Mouse (Mus musculus) heart, embryonic 14.5 days (tissue): ENCODE measurements around the gene Mapre1. TPM values are rescaled to one million over a fixed set of nuclear protein-coding genes. Genes with fewer than 3 reads are reported as not detected.

Source experiments
- ATAC-seq: fragments of 200-750 bp; cut with Nextera tagmentation; 2 replicates; pipeline ENCODE4 v1.8.0; 2017; ENCODE audit warnings: low read depth, moderate TSS enrichment; ENCODE audit not compliant: insufficient number of reproducible peaks, insufficient read depth, low FRiP score
- H3K27ac ChIP-seq, 2 experiments: fragments of 200-500 bp in 1 of 2; fragments of 300-500 bp in 1 of 2; sonication (generic) in 1 of 2; replicated peaks in 1 of 2; 2 replicates each; pipeline ENCODE4 v1.5.1; 2012 to 2014; ENCODE audit warnings: low read depth in 2 of 2, low read length in 2 of 2, control low read depth in 1 of 2, mild to moderate bottlenecking in 1 of 2, mixed read lengths in 1 of 2; ENCODE audit not compliant: control insufficient read depth in 1 of 2, insufficient read depth in 1 of 2
- H3K27me3 ChIP-seq: fragments of 300-500 bp; sonication (generic); 2 replicates; pipeline ENCODE4 v1.6.1; 2014; ENCODE audit warnings: mild to moderate bottlenecking, low read length, control low read depth; ENCODE audit not compliant: control insufficient read depth, insufficient read depth
- H3K36me3 ChIP-seq: fragments of 300-500 bp; sonication (generic); 2 replicates; pipeline ENCODE4 v1.6.1; 2014; ENCODE audit warnings: mild to moderate bottlenecking, control low read depth, low read length, mixed read lengths; ENCODE audit not compliant: control insufficient read depth, insufficient read depth
- H3K4me1 ChIP-seq, 2 experiments: fragments of 200-500 bp in 1 of 2; fragments of 300-500 bp in 1 of 2; sonication (generic) in 1 of 2; 2 replicates each; pipeline ENCODE4 v1.6.1; 2012 to 2014; ENCODE audit warnings: low read length in 2 of 2, control low read depth in 1 of 2, mixed read lengths in 1 of 2; ENCODE audit not compliant: control insufficient read depth in 2 of 2, insufficient read depth in 2 of 2
- H3K4me2 ChIP-seq: fragments of 300-500 bp; sonication (generic); 2 replicates; pipeline ENCODE4 v1.6.1; 2014; ENCODE audit warnings: mild to moderate bottlenecking, low read length
- H3K4me3 ChIP-seq, 2 experiments: fragments of 200-500 bp in 1 of 2; fragments of 300-500 bp in 1 of 2; sonication (generic) in 1 of 2; 2 replicates each; pipeline ENCODE4 v1.5.1; 2012 to 2014; ENCODE audit warnings: low read length in 2 of 2, mild to moderate bottlenecking in 2 of 2, control low read depth in 1 of 2, low read depth in 1 of 2, moderate library complexity in 1 of 2; ENCODE audit not compliant: control insufficient read depth in 1 of 2, insufficient read depth in 1 of 2
- H3K9ac ChIP-seq: fragments of 300-500 bp; sonication (generic); 2 replicates; pipeline ENCODE4 v1.6.1; 2014; ENCODE audit warnings: mild to moderate bottlenecking, low read length
- H3K9me3 ChIP-seq: fragments of 300-500 bp; sonication (generic); 2 replicates; pipeline ENCODE4 v1.6.1; 2016; ENCODE audit warnings: low read length, control low read depth; ENCODE audit not compliant: control insufficient read depth
- WGBS: fragments of 180-500 bp; shearing (Covaris S2); extraction: QIAGEN DNeasy Blood & Tissue Kit; methylation state at CpG from one replicate; pipeline ENCODE4 v1.1.7; 2014; 5-methylcytosine and 5-hydroxymethylcytosine counted together
- polyA plus RNA-seq: library from polyadenylated mRNA; unstranded; fragments of >200 nt; fragmentation: Nextera tagmentation; extraction: Ambion mirVana; gene quantifications from 2 replicates; pipeline ENCODE4 v1.2.1, GENCODE M21; 2014

The Mapre1 gene
- polyA plus RNA-seq, 1 experiment from 2014 or later = 231 TPM

GRCm38 (mm10) chr2:153809921-153810320 lies 68.8 kb downstream of the Mapre1 start:
- no peaks in the 10 kb centered on the region for H3K36me3 ChIP-seq
- no peak overlapping the region for H3K4me2 ChIP-seq
- WGBS = 39% methylated on average over 3 of the region's 3 CpGs
- no peak overlapping the region for H3K9ac ChIP-seq
- ATAC-seq = no peak
- H3K4me3 ChIP-seq = no peak overlapping the region
- no peaks in the 10 kb centered on the region for H3K9me3 ChIP-seq
- peaks cover 14 to 19% of the 10 kb centered on the region in 2 experiments for H3K4me1 ChIP-seq
- H3K27ac ChIP-seq = no peak overlapping the region
- H3K27me3 ChIP-seq = no peaks in the 10 kb centered on the region

- Histone ChIP-seq H3K27ac (no peak overlapping the region), H3K27me3 (no peaks in the 10 kb centered on the region), H3K4me1 (0 out of 4 replicates have a peak, but pooled peaks cover 0 to 3% of the 10 kb centered on the region in 2 experiments), H3K4me2 (no peak overlapping the region), H3K36me3 (no peaks in the 10 kb centered on the region), H3K4me3 (no peak overlapping the region), H3K9ac (no peak overlapping the region), H3K9me3 (no peaks in the 10 kb centered on the region)
- no peak for ATAC-seq
- 69% methylated on average over 2 of the region's 2 CpGs for WGBS
Observed at GRCm38 (mm10) chr2:153822005-153822543, 81.0 kb downstream of the Mapre1 start.

Other genes with a start within 250 kb of the Mapre1 start
- not detected in 2 replicates for gene 4930404H24Rik, start 248.5 kb upstream of the Mapre1 start, polyA plus RNA-seq
- 10.0 and 12.6 TPM in 2 replicates for gene Nol4l, start 211.3 kb upstream of the Mapre1 start, polyA plus RNA-seq
- 46.9 and 54.2 TPM in 2 replicates for gene Commd7, start 108.5 kb upstream of the Mapre1 start, polyA plus RNA-seq
- gene Dnmt3b, start 91.8 kb upstream of the Mapre1 start, polyA plus RNA-seq = 4.6 and 5.0 TPM in 2 replicates
- not detected in 2 replicates for gene Dnmt3c, start 44.6 kb upstream of the Mapre1 start, polyA plus RNA-seq
- gene Efcab8, start 38.7 kb downstream of the Mapre1 start, polyA plus RNA-seq = not detected in 2 replicates
- gene Sun5, start 129.8 kb downstream of the Mapre1 start, polyA plus RNA-seq = not detected in 2 replicates
- gene Bpifb2, start 133.8 kb downstream of the Mapre1 start, polyA plus RNA-seq = not detected in 2 replicates
- gene Bpifb6, start 159.1 kb downstream of the Mapre1 start, polyA plus RNA-seq = not detected in 2 replicates
- gene Bpifb3, start 177.0 kb downstream of the Mapre1 start, polyA plus RNA-seq = not detected in 2 replicates
- not detected in 2 replicates for gene Bpifb4, start 196.9 kb downstream of the Mapre1 start, polyA plus RNA-seq
- gene Bpifa6, start 233.7 kb downstream of the Mapre1 start, polyA plus RNA-seq = not detected in 2 replicates